Mouse (Mus musculus): Measurements from ENCODE around the gene Otof. TPM values are rescaled to one million over a fixed set of nuclear protein-coding genes. Genes with fewer than 3 reads are reported as not detected.

Gene Otof
- total and polyA plus RNA-seq, 3 experiments, result 0.04 to 0.07 TPM; not detected in 1

- Histone ChIP-seq H3K9me3 (replicated peaks; ENCODE audit: low read length) (no peaks in the 10 kb centered on the region), H3K4me1 (ENCODE audit: control insufficient read depth in 1 of 2, insufficient read depth in 2 of 2) (peaks cover 4 to 6% of the 10 kb centered on the region in 2 experiments; a peak in 3 of 4 replicates), H3K27ac (ENCODE audit: insufficient read depth, low read depth) (no peak overlapping the region), H3K4me3 (replicated peaks in 1 of 3; ENCODE audit: low read depth in 2 of 3, low read length in 2 of 3, poor library complexity in 1 of 3) (no peak overlapping the region), H3K4me2 (ENCODE audit: insufficient read depth, low read depth, poor library complexity, severe bottlenecking) (no peak overlapping the region), H3K79me2 (replicated peaks; ENCODE audit: control insufficient read depth, extremely low read depth, insufficient read depth, poor library complexity, severe bottlenecking) (no peaks in the 10 kb centered on the region), H3K36me3 (replicated peaks in 1 of 2; ENCODE audit: control insufficient read depth in 1 of 2, insufficient read depth in 1 of 2, low read length in 1 of 2) (no peaks in the 10 kb centered on the region), H3K27me3 (replicated peaks) (peaks cover 81% of the 10 kb centered on the region), H3K9ac (ENCODE audit: insufficient read depth, low read depth) (no peak overlapping the region)
- TF ChIP-seq RAD21 (IDR thresholded peaks at IDR 0.05; ENCODE audit: low read depth, low read length) (no peak), MAZ (IDR thresholded peaks at IDR 0.05; ENCODE audit: low read depth, low read length) (no peak), TCF12 (IDR thresholded peaks at IDR 0.05; ENCODE audit: low read depth, low read length) (no peak), ZNF384 (IDR thresholded peaks at IDR 0.05; ENCODE audit: low read depth, low read length) (no peak), CTCF (conservative IDR thresholded peaks at IDR 0.05 in 1 of 2, IDR thresholded peaks at IDR 0.05 in 1 of 2; ENCODE audit: low read depth in 2 of 2, low read length in 2 of 2) (no peak), USF1 (IDR thresholded peaks at IDR 0.05; ENCODE audit: low read depth, low read length) (no peak), NRF1 (IDR thresholded peaks at IDR 0.05; ENCODE audit: low read depth, low read length) (no peak), PAX5 (IDR thresholded peaks at IDR 0.05; ENCODE audit: low read length) (no peak), JUN (IDR thresholded peaks at IDR 0.05; ENCODE audit: insufficient read depth, low read depth, low read length) (no peak), GABPA (IDR thresholded peaks at IDR 0.05; ENCODE audit: insufficient replicate concordance, low read depth, low read length) (no peak)
- dilution Hi-C loops (cut with MboI; ENCODE audit: extremely low pct_ligation_motif_present, extremely low pct_unique_long_range_greater_than_20kb, low sequenced_read_pairs), result no loop called here
- no peak for DNase-seq (ENCODE audit: extremely low read depth)
- in situ Hi-C loops (cut with MboI; ENCODE audit: low pct_ligation_motif_present, low pct_unique_long_range_greater_than_20kb, low sequenced_read_pairs), result loop anchor here (10.0 kb wide), 1 partner anchor 269 kb away; no protein-coding TSS in a partner anchor
These were observed 21.8 kb upstream of the Otof start for GRCm38 (mm10) chr5:30483533-30483932.

- Histone ChIP-seq H3K4me2 (ENCODE audit: insufficient read depth, low read depth, poor library complexity, severe bottlenecking) (no peak overlapping the region), H3K36me3 (replicated peaks in 1 of 2; ENCODE audit: control insufficient read depth in 1 of 2, insufficient read depth in 1 of 2, low read length in 1 of 2) (no peaks in the 10 kb centered on the region), H3K27me3 (replicated peaks) (peaks cover 80% of the 10 kb centered on the region), H3K79me2 (replicated peaks; ENCODE audit: control insufficient read depth, extremely low read depth, insufficient read depth, poor library complexity, severe bottlenecking) (no peaks in the 10 kb centered on the region), H3K9ac (ENCODE audit: insufficient read depth, low read depth) (no peak overlapping the region), H3K4me1 (ENCODE audit: control insufficient read depth in 1 of 2, insufficient read depth in 2 of 2) (peaks cover 0 to under 1% of the 10 kb centered on the region in 2 experiments; a peak in 2 of 4 replicates), H3K9me3 (replicated peaks; ENCODE audit: low read length) (no peaks in the 10 kb centered on the region), H3K27ac (ENCODE audit: insufficient read depth, low read depth) (no peak overlapping the region), H3K4me3 (replicated peaks in 1 of 3; ENCODE audit: low read depth in 2 of 3, low read length in 2 of 3, poor library complexity in 1 of 3) (no peak overlapping the region)
- dilution Hi-C loops (cut with MboI; ENCODE audit: extremely low pct_ligation_motif_present, extremely low pct_unique_long_range_greater_than_20kb, low sequenced_read_pairs), result no loop called here
- TF ChIP-seq SMC3 (IDR thresholded peaks at IDR 0.05; ENCODE audit: low read depth, low read length), result peak; percentile 72
- TF ChIP-seq NELFE (IDR thresholded peaks at IDR 0.05; ENCODE audit: low read depth, low read length), result no peak
- TF ChIP-seq ZKSCAN1 (IDR thresholded peaks at IDR 0.05; ENCODE audit: borderline replicate concordance, low read depth, low read length), result no peak
- peak; percentile 58 for TF ChIP-seq RAD21 (IDR thresholded peaks at IDR 0.05; ENCODE audit: low read depth, low read length)
- TF ChIP-seq ETS1 (conservative IDR thresholded peaks at IDR 0.05; ENCODE audit: low read depth, low read length), result no peak
- TF ChIP-seq ZC3H11A (IDR thresholded peaks at IDR 0.05; ENCODE audit: low read depth, low read length), result peak; percentile 31; the same call in 1 of the 2 replicates
- TF ChIP-seq RCOR1 (conservative IDR thresholded peaks at IDR 0.05; ENCODE audit: low read depth, low read length), result no peak
- TF ChIP-seq CHD2 (IDR thresholded peaks at IDR 0.05; ENCODE audit: low read length), result no peak
- no peak for TF ChIP-seq MEF2A (IDR thresholded peaks at IDR 0.05; ENCODE audit: borderline replicate concordance, low read depth, low read length)
- TF ChIP-seq CTCF (conservative IDR thresholded peaks at IDR 0.05 in 1 of 2, IDR thresholded peaks at IDR 0.05 in 1 of 2; ENCODE audit: low read depth in 2 of 2, low read length in 2 of 2), result peak; percentile 50 to 78; a peak in 2 of 4 replicates
- DNase-seq (ENCODE audit: extremely low read depth), result peak; percentile 62
- in situ Hi-C loops (cut with MboI; ENCODE audit: low pct_ligation_motif_present, low pct_unique_long_range_greater_than_20kb, low sequenced_read_pairs), result loop anchor here (10.0 kb wide), 1 partner anchor 268 kb away; no protein-coding TSS in a partner anchor
These were observed 20.6 kb upstream of the Otof start for GRCm38 (mm10) chr5:30482319-30482718.
